ENCODE assay signal across 8 mouse cellular contexts in the genomic region with DNA sequence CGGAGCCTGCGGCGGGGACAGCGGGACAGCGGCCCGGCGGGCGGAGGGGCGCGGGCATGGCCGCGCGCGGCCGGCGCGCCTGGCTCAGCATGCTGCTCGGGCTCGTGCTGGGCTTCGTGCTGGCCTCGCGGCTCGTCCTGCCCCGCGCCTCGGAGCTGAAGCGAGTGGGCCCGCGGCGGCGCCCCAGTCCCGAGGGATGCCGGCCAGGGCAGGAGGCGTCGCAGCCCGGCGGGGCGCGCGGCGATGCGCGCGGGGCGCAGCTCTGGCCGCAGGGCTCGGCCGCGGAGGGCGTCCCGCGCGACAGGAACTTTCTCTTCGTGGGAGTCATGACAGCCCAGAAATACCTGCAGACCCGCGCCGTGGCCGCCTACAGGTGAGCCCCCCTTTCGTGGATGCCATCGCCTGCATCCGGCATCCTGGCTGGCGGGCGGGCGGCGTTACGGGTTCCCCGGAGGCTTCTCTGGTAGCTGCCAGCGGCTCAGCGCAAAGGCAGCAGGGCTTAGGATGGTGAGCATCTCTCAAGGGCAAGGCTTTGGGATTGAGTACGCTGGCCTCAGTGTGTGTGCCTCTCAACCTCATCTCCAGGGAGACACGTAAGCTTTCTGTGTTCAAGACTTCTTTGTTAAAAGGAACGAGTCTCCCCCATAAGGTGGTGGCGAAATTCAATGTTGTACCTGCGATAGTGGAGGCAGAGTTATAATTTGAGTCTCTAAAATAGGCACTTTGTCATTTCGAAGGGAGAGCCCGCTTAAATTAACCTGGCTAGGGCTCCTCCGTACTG. TPM values are rescaled to one million over a fixed set of nuclear protein-coding genes. Genes with fewer than 3 reads are reported as not detected.
A peak's percentile ranks its signal among the peaks of the same experiment; 100 is the strongest.
DNase-seq lines count a peak whose midpoint lies in the region; ATAC-seq and TF ChIP-seq lines count a peak whose summit lies in the region.

No protein-coding gene starts in this region.

- peak overlapping the region; percentile 91 for H3K4me2 ChIP-seq in kidney, postnatal 0 days (ENCODE audit: low read length)

- no peak for TF ChIP-seq CTCF in kidney, postnatal 0 days (IDR thresholded peaks at IDR 0.05; ENCODE audit: low read depth)

- no peaks in the 10 kb centered on the region for H3K36me3 ChIP-seq in kidney, postnatal 0 days (ENCODE audit: insufficient read depth, low read length)

- H3K9ac ChIP-seq in kidney, postnatal 0 days (ENCODE audit: low read depth, low read length): peak overlapping the region; percentile 89

- DNase-seq in B cell, adult 2 months: peak; percentile 65 to 66
- peak; percentile 27 for DNase-seq in ES-CJ7 (ENCODE audit: low read depth, low spot score)
- DNase-seq in cerebellum, adult 8-10 months: peak; percentile 40
- DNase-seq in gastrocnemius, adult 8-10 months (ENCODE audit: low spot score in 2 of 2): peak; percentile 15 to 23
- DNase-seq in kidney, postnatal 0 days (ENCODE audit: low spot score): peak; percentile 38
- peak; percentile 49 for DNase-seq in mesoderm, embryonic 11.5 days (ENCODE audit: low read depth, low spot score)
- peak; percentile 44 to 57 for DNase-seq in spleen, adult 18-20 months
- no peak for DNase-seq in frontal cortex, adult 2 months (ENCODE audit: extremely low spot score in 1 of 2, low spot score in 1 of 2)

- H3K4me1 ChIP-seq in kidney, postnatal 0 days (replicated peaks; ENCODE audit: insufficient read depth, low read length): peaks cover 6% of the 10 kb centered on the region; the same call in 1 of the 2 replicates

- H3K27ac ChIP-seq in kidney, postnatal 0 days: peak overlapping the region; percentile 87

- WGBS in kidney, postnatal 0 days: under 1% methylated on average over 47 of the region's 77 CpGs

- H3K27me3 ChIP-seq in kidney, postnatal 0 days (ENCODE audit: insufficient read depth, low read length): no peaks in the 10 kb centered on the region

- peak; percentile 67 for ATAC-seq in kidney, postnatal 0 days (replicated peaks; ENCODE audit: low FRiP score, low read depth)

- H3K4me3 ChIP-seq in kidney, postnatal 0 days (replicated peaks; ENCODE audit: low read depth, low read length): peak overlapping the region; percentile 76

- no peaks in the 10 kb centered on the region for H3K9me3 ChIP-seq in kidney, postnatal 0 days (replicated peaks; ENCODE audit: low read length)

RNA-seq across cellular contexts. Expression of a gene that starts 0.7 kb away (rescaled TPM):
- 1 to 10 TPM; 2.1 to 3.6 (median 2.7) TPM for total RNA-seq in gastrocnemius, adult 8-10 months (2022)
- 12.0 and 12.2 TPM in 2 replicates for polyA plus RNA-seq in kidney, postnatal 0 days (2015; fragmentation: Nextera tagmentation; extraction: Ambion mirVana)
- 10.4 TPM in 2 replicates for polyA plus RNA-seq in frontal cortex, adult 2 months (2012; rRNA removed)

RNA-seq across cellular contexts. Expression of a gene that starts 30.6 kb away (rescaled TPM):
- 10 to 100 TPM; 27.1 to 38.7 (median 30.3) TPM for total RNA-seq in gastrocnemius, adult 8-10 months (2022)
- 140 and 145 TPM in 2 replicates for polyA plus RNA-seq in kidney, postnatal 0 days (2015; fragmentation: Nextera tagmentation; extraction: Ambion mirVana)
- polyA plus RNA-seq in frontal cortex, adult 2 months (2012; rRNA removed): 81.5 and 83.9 TPM in 2 replicates

RNA-seq across cellular contexts. Expression of a gene that starts 51.2 kb away (rescaled TPM):
- total RNA-seq in gastrocnemius, adult 8-10 months (2022): 10 to 100 TPM; 17.3 to 21.2 (median 18.0) TPM
- polyA plus RNA-seq in kidney, postnatal 0 days (2015; fragmentation: Nextera tagmentation; extraction: Ambion mirVana): 114 and 127 TPM in 2 replicates
- polyA plus RNA-seq in frontal cortex, adult 2 months (2012; rRNA removed): 37.2 and 40.7 TPM in 2 replicates

Comparison
In these comparisons a context has a peak if more than half of its experiments do, and no peak if none do; other contexts are left out.
1. DNase-seq: peak in B cell, adult 2 months (2 of 2), ES-CJ7 (single experiment), cerebellum, adult 8-10 months (single experiment), gastrocnemius, adult 8-10 months (2 of 2), kidney, postnatal 0 days (single experiment), mesoderm, embryonic 11.5 days (single experiment) and spleen, adult 18-20 months (2 of 2); none in frontal cortex, adult 2 months (0 of 2).